Mouse (Mus musculus): ENCODE results near the gene Ung.

Ung gene

GRCm38 (mm10) chr5:114130211-114130605 is at the start of gene Ung:
Gene Ung (plus strand): TSS chr5:114130386.
- no peak for DNase-seq

DNA sequence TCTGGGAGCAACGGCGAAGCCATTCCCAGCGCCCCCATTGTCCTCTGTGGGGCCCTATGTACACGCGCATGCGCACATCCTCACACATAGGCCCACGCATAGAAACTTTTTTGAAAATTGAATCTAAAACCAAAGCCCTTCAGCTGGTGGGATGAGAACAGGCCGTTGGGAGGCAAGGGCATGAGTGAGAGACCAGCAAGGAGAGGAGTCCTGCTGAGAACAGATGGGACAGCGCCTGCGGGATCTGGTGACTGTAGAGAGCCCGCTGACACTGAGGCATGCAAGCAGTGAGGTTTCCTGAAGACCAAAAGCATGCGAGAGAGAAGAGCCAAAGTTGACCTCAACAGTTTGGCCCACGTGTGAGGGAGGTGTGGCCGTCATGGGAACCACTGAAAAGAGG is 44.7 kb upstream of the Ung start:
- no peak for DNase-seq

- peak; percentile 30 for DNase-seq
Measured at GRCm38 (mm10) chr5:114087875-114088480, 42.2 kb upstream of the Ung start.

GRCm38 (mm10) chr5:114090421-114091013 is 39.7 kb upstream of the Ung start:
- no peak for DNase-seq

GRCm38 (mm10) chr5:114091057-114091807 is 39.0 kb upstream of the Ung start, which contains the start of gene Svop:
Gene Svop (minus strand): TSS chr5:114091570.
- peak; percentile 83 for DNase-seq

GRCm38 (mm10) chr5:114099709-114100389 is 30.3 kb upstream of the Ung start:
- DNase-seq: peak; percentile 95

DNA sequence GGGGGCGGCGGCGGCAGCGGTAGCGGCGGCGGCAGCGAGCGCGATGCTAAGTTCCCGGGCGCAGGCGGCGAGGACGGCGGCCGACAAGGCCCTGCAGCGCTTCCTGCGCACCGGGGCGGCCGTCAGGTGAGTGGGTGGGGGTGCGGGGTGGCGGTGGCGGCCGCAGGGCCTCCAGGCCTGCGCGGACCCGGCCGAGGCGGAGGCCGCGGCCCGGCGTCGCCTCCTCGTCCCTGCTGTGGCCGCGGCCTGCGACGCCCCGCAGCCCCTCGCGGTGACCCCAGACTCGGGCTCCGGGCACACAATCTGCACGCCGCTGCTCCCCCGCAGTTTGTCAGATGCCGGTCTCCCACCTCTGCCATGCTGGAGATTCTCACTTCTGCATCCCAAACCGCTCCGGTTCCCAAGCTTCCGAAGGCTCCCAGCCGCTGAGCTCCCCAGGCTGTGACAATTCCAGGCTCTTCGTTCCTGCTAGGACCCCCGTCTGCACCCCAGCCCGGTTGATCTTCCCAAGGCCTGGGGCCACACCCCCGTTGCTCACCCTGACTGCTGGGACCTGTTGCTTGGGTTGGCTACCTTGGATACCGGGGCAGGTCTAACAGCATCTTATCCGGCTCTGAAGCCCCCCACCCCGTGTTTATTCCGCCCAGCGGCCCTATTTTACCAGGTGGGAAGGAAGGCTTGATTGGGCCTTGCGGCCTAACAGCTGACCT is 29.6 kb upstream of the Ung start:
- DNase-seq: no peak

DNA sequence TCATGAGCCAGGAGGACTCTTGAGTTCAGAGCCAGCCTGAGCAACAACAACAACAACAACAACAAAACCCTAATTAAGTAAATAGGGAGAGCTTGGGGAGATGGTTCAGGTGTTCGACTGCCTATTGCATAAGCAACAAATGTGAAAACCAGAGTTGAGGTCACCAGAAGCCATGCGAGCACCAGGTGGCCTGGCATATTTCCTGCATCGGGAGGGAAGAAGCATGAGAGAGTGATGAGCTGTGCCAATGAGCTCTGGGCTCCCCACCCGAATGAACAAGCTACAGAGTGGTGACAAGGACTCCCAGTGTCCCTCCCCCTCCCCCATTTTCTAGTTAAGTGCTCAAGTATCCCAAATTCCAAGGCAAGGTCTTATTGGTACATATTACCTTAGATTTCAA is 28.3 kb upstream of the Ung start:
- DNase-seq: no peak

- no peak for DNase-seq
Measured at GRCm38 (mm10) chr5:114102807-114103206, 27.4 kb upstream of the Ung start.

DNA sequence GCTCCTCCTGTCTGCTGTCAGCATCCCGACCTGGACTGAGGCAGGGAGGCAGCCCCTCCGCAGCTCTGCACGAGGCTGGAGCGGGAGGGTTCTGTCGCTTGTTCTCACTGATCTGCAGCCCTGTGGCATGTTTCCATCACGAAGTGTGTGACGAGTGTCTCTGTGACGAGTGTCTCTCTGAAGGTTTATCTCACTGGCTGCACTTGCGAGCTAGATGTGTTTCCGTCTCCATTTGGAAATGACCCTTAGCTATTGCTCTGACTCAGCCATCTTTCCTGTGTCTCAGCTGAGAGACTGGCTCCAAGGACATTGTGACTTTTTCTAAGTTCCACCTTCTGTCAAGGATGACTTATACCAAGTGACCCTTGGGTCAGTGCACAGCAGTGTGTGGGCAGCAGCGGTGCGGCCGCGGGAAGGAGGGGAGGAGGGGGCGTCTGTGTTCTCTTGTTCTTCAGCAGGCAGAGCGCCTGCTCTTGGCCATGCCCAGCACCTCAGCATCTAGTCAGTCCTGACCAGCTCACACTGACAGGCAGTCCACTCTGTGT is 23.7 kb upstream of the Ung start:
- no peak for DNase-seq

DNA sequence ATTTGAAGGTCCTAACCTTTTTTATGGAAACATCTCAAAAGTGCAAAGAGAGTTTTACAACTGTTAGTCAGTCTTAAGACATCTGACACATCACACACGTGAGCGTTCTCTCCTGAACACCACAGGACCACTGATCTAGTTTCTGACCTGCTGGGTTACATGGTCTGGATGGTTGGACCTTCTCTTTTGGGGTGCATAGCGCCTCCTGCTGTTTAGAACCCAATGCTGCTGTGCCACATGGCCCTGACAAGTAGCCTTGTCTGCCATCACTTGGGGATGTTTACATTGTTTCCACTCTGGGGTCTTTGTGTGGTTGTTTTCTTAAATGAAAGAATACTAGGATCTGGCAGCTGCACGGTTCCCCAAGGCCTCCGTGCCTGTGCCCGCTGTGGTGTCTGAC is 16.9 kb upstream of the Ung start:
- DNase-seq: no peak

GRCm38 (mm10) chr5:114115030-114115429 is 15.2 kb upstream of the Ung start:
- no peak for DNase-seq

DNA sequence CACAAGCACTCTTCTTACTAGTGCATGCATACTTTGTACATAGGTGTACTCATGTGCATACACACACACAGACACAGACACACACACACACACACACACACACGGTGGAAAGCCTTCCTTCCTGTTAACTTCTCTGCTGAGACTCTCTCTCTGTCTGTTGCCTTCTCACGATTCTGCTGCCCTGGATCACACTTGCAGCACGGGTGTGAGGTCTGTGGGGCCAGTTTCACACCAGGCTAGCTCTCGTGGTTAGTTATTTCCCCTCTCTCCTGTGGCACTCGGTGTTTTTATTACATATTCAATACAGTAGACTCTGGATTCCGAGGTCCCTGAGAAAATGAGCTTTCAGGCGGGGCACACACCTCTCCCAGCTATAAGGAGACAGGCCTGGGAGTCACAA is 13.6 kb upstream of the Ung start:
- no peak for DNase-seq

DNA sequence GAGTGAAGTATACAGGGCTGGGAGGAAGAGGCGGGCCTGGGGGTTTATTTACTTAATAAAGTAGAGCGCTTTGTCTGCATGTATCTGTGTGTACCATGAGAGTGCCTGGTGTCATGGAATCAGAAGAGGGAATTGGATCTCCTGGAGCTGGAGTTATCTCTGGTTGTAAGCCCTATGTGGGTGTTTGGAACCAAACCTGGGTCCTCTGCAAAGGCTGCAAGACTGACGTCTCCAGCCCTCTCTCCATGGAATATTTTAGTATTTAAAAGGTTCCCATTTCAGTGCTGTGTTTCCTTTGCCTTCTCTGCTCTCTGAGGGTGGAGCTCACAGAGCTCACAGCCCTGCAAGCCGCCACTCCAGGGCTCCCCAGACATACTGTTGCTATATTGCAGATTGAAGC is 10.4 kb upstream of the Ung start:
- no peak for DNase-seq

- DNase-seq: no peak
Measured at GRCm38 (mm10) chr5:114126008-114126407, 4.2 kb upstream of the Ung start.

GRCm38 (mm10) chr5:114126499-114127244 is 3.5 kb upstream of the Ung start:
- no peak for DNase-seq

DNA sequence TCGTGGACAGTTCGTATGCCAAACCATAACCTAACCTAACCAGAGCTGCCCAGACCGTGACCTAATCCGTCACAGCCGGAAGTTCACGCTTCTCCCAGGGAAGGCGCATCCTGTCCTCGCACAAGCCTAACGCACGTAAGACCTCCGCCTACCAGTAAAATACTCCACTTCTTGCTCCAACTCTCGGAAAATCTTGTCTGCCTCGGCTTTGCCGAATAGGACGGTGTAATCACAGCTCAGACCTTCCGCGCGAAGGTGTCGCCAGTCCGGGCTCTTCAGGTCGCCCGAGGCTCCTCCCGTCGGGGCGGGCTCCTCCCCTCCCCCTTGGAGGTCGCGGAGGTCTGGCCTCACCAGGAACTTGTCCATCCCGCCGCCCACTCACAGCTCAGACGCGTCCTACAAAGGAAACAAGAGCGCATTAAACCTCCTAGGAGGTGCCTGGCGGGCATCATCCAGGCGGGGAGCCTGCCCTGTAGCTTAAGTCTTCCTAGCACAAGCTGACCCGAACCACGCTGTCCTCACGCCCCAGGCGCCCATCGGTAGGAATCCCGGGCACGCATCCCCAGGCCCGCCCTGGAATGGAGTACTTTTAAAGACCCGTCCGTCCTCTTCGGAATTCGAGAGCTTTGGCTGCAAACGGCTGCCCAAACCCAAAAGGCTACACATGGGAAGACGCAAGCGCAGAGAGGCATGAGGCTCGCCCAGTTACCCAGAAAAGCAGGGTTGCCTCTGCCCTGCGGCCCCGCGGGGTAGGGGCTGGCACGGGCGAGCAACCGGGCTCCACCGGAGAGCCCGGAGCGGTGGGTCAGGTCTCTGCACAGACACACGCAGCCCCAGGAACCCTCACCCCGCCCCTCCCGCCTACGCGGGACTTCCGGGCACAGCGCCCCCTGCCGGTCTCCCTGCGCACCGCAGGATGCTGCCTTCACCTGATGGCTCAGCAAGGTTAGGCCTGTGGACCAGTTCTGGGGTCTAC is 2.5 kb upstream of the Ung start, which contains the start of gene Alkbh2:
TSS of gene Alkbh2 (minus strand) at position 845 of the 976 bp plus-strand sequence.
- DNase-seq: peak; percentile 78

DNA sequence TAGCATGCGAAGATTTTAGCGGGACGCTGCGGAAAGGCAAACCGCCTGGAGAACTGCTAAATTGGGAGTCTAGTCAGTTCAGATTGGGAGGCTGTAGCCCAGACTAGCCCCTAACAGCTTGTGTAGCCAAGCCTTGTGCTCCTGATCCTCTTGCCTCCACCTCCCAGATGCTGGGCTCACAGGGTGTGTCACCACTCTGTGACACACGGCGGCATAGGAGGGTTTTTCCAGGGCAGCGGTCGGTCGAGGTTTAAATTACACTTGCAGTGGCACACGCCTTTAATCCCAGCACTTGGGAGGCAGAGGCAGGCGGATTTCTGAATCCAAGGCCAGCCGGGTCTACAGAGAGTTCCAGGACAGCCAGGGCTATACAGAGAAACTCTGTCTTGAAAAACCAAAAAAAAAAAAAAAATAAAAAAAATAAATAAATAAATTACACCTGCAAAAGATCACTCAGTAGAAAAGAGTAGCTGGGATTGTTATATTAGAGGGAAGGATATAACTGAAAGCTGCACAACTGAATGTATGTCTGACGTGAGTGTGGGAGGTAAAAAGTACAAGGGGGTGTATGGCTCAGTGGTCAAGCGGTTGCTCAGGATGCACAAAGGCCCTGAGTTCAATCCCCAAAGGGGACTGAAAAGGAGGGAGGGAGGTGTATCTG is 506 bp upstream of the Ung start:
- DNase-seq: no peak

- DNase-seq: peak; percentile 93
Measured at GRCm38 (mm10) chr5:114130698-114131520, 723 bp downstream of the Ung start.

Measured in right cerebral cortex, postnatal 25 days (tissue).